Mouse (Mus musculus) intestine, embryonic 16.5 days (tissue): ENCODE measurements around the gene Tenm2. TPM values are rescaled to one million over a fixed set of nuclear protein-coding genes. Genes with fewer than 3 reads are reported as not detected.

Source experiments
- ATAC-seq: fragments of 200-750 bp; cut with Nextera tagmentation; 2 replicates; pipeline ENCODE4 v1.8.0; 2017; ENCODE audit warnings: moderate TSS enrichment, moderate library complexity
- H3K27ac ChIP-seq: fragments of 300-500 bp; sonication (generic); 2 replicates; pipeline ENCODE4 v1.5.1; 2014; ENCODE audit warnings: mild to moderate bottlenecking, low read length
- H3K27me3 ChIP-seq: fragments of 300-500 bp; sonication (generic); replicated peaks from 2 replicates; pipeline ENCODE4 v1.6.1; 2014; ENCODE audit warnings: low read length, control low read depth, mixed read lengths; ENCODE audit not compliant: control insufficient read depth, insufficient read depth
- H3K36me3 ChIP-seq: fragments of 300-500 bp; sonication (generic); 2 replicates; pipeline ENCODE4 v1.6.1; 2014; ENCODE audit warnings: low read length, control low read depth; ENCODE audit not compliant: control insufficient read depth, insufficient read depth
- H3K4me1 ChIP-seq: fragments of 300-500 bp; sonication (generic); 2 replicates; pipeline ENCODE4 v1.6.1; 2014; ENCODE audit warnings: low read length, control low read depth, mixed read lengths; ENCODE audit not compliant: control insufficient read depth, insufficient read depth
- H3K4me2 ChIP-seq: fragments of 300-500 bp; sonication (generic); 2 replicates; pipeline ENCODE4 v1.6.1; 2014; ENCODE audit warnings: low read depth, low read length, control low read depth
- H3K4me3 ChIP-seq: fragments of 300-500 bp; sonication (generic); 2 replicates; pipeline ENCODE4 v1.5.1; 2014; ENCODE audit warnings: mild to moderate bottlenecking, low read length
- H3K9ac ChIP-seq: fragments of 300-500 bp; sonication (generic); 2 replicates; pipeline ENCODE4 v1.6.1; 2014; ENCODE audit warnings: low read depth, low read length
- H3K9me3 ChIP-seq: fragments of 300-500 bp; sonication (generic); 2 replicates; pipeline ENCODE4 v1.6.1; 2016; ENCODE audit warnings: low read length, control low read depth; ENCODE audit not compliant: control insufficient read depth
- WGBS: fragments of 180-500 bp; shearing (Covaris S2); extraction: QIAGEN DNeasy Blood & Tissue Kit; methylation state at CpG from one replicate; pipeline ENCODE4 v1.1.7; 2014; 5-methylcytosine and 5-hydroxymethylcytosine counted together
- polyA plus RNA-seq: library from polyadenylated mRNA; unstranded; fragments of >200 nt; fragmentation: Nextera tagmentation; extraction: Ambion mirVana; gene quantifications from 2 replicates; pipeline ENCODE4 v1.2.1, GENCODE M21; 2015

The Tenm2 gene
- polyA plus RNA-seq, 1 experiment from 2014 or later: 0.70 TPM

DNA sequence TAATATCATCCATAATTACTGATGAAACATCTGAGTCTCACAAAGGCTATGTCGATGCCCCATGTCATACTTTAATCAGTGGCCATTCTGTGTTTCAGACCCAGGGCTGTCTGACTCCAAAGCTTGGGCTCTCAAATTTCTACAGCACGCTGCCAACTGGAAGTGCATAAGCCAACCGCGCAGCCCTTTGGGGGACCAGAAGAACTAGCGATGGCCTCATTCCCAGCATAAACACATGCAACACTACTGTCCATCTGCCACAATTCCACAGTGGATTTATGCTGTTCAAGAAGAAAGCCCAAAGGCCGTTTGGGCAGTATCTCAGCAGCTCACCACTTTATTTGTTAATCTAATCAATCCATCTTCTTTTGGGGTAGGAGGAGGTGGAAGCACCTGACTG lies 678.4 kb downstream of the Tenm2 start:
- Histone ChIP-seq H3K36me3 (no peaks in the 10 kb centered on the region), H3K4me2 (no peak overlapping the region), H3K27me3 (no peaks in the 10 kb centered on the region), H3K9ac (no peak overlapping the region), H3K27ac (no peak overlapping the region), H3K4me3 (no peak overlapping the region), H3K9me3 (no peaks in the 10 kb centered on the region), H3K4me1 (no peaks in the 10 kb centered on the region)
- ATAC-seq: no peak
- WGBS: 81% methylated on average over 6 of the region's 6 CpGs

DNA sequence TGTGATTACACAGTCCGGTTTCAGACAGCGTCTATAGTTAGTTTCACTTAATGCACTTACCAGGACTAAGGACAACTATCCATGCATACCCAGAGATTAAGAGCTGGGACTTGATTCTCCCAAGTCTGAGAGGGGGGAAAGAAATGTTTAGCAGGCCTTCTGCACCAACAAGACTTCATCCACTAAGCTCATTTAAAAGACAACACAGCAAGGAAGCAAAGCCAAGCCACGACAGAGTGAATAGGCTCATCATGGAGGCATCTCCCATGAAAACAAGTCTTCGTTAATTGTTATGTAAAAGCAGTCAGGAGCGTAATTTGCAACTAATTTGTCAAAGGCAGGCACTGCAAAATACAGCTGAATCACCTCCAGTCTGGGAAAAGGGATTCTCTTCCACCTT lies 682.5 kb downstream of the Tenm2 start:
- Histone ChIP-seq H3K4me3 (no peak overlapping the region), H3K27me3 (no peaks in the 10 kb centered on the region), H3K36me3 (no peaks in the 10 kb centered on the region), H3K4me1 (no peaks in the 10 kb centered on the region), H3K9me3 (no peaks in the 10 kb centered on the region), H3K4me2 (no peak overlapping the region), H3K9ac (no peak overlapping the region), H3K27ac (no peak overlapping the region)
- ATAC-seq: no peak
- 68% methylated on average over 5 of the region's 5 CpGs for WGBS

DNA sequence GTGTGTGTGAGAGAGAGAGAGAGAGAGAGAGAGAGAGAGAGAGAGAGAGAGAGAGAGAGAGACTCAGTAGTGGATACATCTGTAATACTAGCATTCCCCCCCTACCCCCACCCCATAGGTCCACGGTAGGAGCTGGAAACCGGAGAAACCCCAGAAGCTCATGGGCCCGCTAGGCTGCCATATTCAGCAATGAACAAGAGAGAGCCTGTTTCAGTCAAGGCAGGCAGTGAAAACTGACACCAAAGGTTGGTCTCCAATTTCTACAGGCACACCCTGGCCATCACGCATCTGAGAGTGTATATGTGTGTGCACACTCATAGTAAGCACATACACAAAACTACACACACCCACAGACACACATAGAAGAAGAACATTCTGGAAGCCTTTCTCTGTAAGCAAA lies 685.1 kb downstream of the Tenm2 start:
- H3K4me3 ChIP-seq: no peak overlapping the region
- H3K9ac ChIP-seq: no peak overlapping the region
- no peak overlapping the region for H3K27ac ChIP-seq
- H3K4me1 ChIP-seq: no peaks in the 10 kb centered on the region
- no peak for ATAC-seq
- 78% methylated on average over 4 of the region's 4 CpGs for WGBS
- no peaks in the 10 kb centered on the region for H3K9me3 ChIP-seq
- H3K4me2 ChIP-seq: no peak overlapping the region
- H3K36me3 ChIP-seq: no peaks in the 10 kb centered on the region
- no peaks in the 10 kb centered on the region for H3K27me3 ChIP-seq

DNA sequence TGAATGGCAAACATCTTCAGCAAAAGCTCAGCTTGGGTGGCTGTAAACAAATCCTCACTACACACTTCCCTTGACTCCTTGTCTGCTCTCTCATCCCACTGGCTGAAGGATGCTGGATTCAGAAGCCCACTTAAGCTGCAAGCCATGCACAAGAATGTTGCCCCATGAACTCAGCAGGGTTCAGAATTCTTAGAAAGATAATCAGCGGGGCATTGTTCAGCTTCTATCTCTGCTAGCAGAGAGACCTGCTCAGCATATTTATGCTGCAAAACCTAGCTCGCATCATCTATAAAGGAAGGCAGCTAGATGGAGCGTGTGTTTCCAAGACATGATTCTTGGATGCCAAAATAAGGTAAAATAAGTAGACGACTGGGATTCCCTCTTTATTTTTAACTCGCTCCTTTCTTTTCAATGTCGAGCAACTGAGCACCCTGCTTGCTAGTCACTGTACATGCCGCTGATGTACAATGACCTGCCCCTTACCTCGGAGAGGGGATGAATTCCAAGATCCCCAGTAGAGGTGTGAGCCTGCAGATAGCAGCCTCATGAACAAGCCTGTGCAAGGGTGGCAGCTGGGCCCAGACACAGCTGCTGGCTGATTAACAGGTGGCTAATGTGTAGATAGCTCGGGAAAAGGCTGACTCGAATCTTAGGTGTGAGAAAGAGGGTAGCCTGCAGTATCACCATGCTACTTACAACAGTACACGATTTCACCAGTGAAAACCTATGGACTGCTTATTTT lies 686.2 kb downstream of the Tenm2 start:
- ATAC-seq: no peak
- H3K9ac ChIP-seq: no peak overlapping the region
- H3K27ac ChIP-seq: no peak overlapping the region
- no peaks in the 10 kb centered on the region for H3K27me3 ChIP-seq
- H3K36me3 ChIP-seq: no peaks in the 10 kb centered on the region
- H3K4me3 ChIP-seq: no peak overlapping the region
- no peaks in the 10 kb centered on the region for H3K4me1 ChIP-seq
- no peak overlapping the region for H3K4me2 ChIP-seq
- no peaks in the 10 kb centered on the region for H3K9me3 ChIP-seq
- WGBS: 72% methylated on average over 11 of the region's 11 CpGs

DNA sequence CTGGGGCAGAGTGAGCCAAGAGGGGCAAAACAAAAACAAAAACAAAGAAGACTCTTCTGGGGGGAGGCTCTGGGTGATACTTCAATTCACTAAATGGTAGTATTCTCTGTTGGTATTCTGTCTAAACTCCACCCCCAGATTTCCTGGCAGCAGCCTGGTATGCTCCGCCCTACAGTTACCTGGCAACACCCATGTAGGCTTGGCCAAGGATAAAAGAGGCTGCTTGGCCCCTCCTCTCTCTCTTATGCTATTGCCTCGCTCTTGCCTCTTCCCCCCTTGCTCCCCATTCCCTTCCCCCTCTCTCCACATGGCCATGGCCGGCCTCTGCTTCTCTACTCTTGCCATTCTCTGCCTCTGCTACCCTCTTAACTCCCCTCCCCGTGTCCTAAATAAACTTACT lies 687.6 kb downstream of the Tenm2 start:
- no peaks in the 10 kb centered on the region for H3K4me1 ChIP-seq
- H3K27ac ChIP-seq: no peak overlapping the region
- H3K9me3 ChIP-seq: no peaks in the 10 kb centered on the region
- H3K36me3 ChIP-seq: no peaks in the 10 kb centered on the region
- H3K27me3 ChIP-seq: no peaks in the 10 kb centered on the region
- ATAC-seq: no peak
- no peak overlapping the region for H3K4me2 ChIP-seq
- no peak overlapping the region for H3K4me3 ChIP-seq
- no peak overlapping the region for H3K9ac ChIP-seq
- WGBS: 66% methylated on average over 4 of the region's 4 CpGs

DNA sequence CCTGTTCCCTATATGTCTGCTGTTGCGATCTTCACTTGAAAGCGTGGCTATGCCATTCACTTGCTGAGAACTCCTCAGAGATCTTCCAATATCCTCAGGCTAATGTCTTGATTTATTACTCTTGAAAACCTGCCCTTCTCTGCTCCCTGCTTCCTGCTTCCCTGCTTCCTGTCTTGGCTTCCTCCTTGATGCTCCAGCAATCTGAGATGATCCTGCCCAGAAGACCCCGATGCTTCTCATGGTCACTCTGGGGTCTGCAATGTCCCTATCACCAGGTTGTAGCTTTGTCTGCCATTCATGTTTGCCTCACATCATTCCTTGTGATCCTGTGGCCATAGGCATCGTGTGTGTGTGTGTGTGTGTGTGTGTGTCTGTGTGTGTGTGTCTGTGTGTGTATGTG lies 697.6 kb downstream of the Tenm2 start:
- H3K9ac ChIP-seq: no peak overlapping the region
- ATAC-seq: no peak

DNA sequence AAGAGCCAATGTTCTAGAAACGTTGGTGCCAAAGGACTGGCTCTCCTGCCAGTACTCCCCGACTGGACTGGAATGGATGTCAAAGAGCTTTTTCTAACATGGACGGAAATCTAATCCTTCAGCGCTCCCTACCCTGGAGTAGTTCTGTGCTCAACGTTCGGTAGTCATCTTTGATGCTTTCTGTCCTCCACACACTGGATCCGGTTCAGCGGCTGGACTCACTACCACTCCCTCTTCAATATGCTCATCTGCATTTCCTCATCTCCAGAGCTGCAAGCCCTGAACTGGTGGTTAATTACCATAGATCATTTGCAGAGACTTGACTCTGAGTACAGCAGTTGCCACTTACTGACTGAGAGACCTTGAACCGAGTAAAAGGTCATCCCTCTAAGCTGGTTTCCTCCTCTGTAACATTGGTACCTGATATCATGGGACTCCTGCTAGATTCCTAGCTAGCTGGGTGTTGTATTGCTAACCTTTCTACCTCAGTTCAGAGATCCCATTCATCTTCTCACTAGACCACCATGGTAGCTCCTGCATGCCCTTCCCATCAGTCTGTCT lies 698.1 kb downstream of the Tenm2 start:
- no peaks in the 10 kb centered on the region for H3K4me1 ChIP-seq
- H3K27me3 ChIP-seq: no peaks in the 10 kb centered on the region
- no peak overlapping the region for H3K4me2 ChIP-seq
- no peak overlapping the region for H3K4me3 ChIP-seq
- H3K9ac ChIP-seq: no peak overlapping the region
- WGBS: 86% methylated on average over 9 of the region's 9 CpGs
- H3K36me3 ChIP-seq: no peaks in the 10 kb centered on the region
- no peak for ATAC-seq
- H3K9me3 ChIP-seq: no peaks in the 10 kb centered on the region
- H3K27ac ChIP-seq: no peak overlapping the region

More for the DNA sequence above, 697.6 kb downstream of the Tenm2 start:
- H3K4me3 ChIP-seq: no peak overlapping the region
- H3K4me2 ChIP-seq: no peak overlapping the region
- H3K27me3 ChIP-seq: no peaks in the 10 kb centered on the region
- no peaks in the 10 kb centered on the region for H3K36me3 ChIP-seq
- no peaks in the 10 kb centered on the region for H3K4me1 ChIP-seq
- H3K27ac ChIP-seq: no peak overlapping the region
- WGBS: 79% methylated on average over 4 of the region's 4 CpGs
- H3K9me3 ChIP-seq: no peaks in the 10 kb centered on the region

DNA sequence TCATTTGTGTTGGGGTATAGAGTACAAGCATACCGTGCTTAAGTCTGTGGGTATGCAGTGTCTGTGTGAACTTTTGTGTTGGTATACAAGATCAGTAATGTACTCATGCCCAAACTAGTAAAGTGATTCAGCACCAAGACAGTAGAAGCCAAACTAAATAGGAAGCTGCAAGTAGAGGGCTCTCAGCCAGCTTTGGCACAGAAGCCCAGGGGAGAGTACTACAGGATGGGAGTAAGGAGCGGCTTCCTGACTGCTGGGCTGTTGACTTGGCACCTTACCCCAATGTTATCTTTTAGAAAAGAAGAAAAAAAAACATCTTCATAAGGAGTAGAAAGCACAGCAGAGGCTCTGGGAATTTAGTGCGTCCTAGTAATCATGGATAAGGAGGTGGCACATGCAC lies 700.2 kb downstream of the Tenm2 start:
- Histone ChIP-seq H3K9ac (no peak overlapping the region), H3K36me3 (no peaks in the 10 kb centered on the region), H3K9me3 (no peaks in the 10 kb centered on the region), H3K4me3 (no peak overlapping the region), H3K4me2 (no peak overlapping the region), H3K27me3 (no peaks in the 10 kb centered on the region), H3K4me1 (no peaks in the 10 kb centered on the region), H3K27ac (no peak overlapping the region)
- 85% methylated on average over 3 of the region's 3 CpGs for WGBS
- ATAC-seq: no peak

DNA sequence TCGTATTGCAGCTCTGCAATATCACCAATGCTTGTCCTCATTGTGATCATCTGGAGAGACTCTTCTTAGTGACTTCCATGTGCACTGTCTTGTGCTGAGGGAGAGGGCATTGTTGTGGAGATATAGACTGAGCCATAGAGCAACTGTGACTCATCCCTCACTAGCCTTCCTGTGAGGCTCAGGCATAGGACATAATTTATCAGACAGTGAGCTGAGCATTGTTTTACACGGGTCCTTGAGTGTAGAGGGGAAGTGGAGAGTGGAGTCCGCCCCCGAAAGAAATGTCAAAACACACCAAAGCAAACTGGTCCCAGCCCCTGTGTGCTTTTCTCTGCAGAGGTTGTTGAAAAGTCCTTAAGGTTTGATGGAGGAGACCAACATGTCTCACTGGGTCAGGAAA lies 704.1 kb downstream of the Tenm2 start:
- no peak overlapping the region for H3K27ac ChIP-seq
- H3K9me3 ChIP-seq: no peaks in the 10 kb centered on the region
- H3K4me1 ChIP-seq: no peaks in the 10 kb centered on the region
- no peaks in the 10 kb centered on the region for H3K27me3 ChIP-seq
- H3K36me3 ChIP-seq: no peaks in the 10 kb centered on the region
- no peak overlapping the region for H3K9ac ChIP-seq
- ATAC-seq: no peak
- no peak overlapping the region for H3K4me3 ChIP-seq
- no peak overlapping the region for H3K4me2 ChIP-seq
- 67% methylated on average over 4 of the region's 4 CpGs for WGBS

DNA sequence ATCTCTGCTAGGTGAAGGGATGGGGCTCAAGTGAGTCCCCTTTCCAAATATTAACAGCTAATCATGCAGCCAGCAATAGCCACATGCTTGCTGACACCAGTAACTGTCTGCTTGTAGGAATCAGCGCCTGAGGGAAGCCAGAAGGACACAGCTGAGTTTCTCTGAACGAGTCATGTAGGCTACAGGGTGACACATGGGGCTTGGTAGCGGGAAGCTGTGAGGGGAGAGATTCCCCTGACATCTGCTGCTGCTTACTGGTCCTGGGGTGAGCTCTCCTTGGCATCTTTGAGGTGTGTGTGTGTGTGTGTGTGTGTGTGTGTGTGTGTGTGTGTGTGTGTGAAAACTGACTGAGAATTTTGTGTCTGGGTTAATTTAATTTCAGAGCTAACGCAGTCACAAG lies 708.3 kb downstream of the Tenm2 start:
- no peaks in the 10 kb centered on the region for H3K27me3 ChIP-seq
- H3K4me3 ChIP-seq: no peak overlapping the region
- H3K9ac ChIP-seq: no peak overlapping the region
- H3K4me2 ChIP-seq: no peak overlapping the region
- H3K36me3 ChIP-seq: no peaks in the 10 kb centered on the region
- H3K27ac ChIP-seq: no peak overlapping the region
- H3K4me1 ChIP-seq: no peaks in the 10 kb centered on the region
- no peaks in the 10 kb centered on the region for H3K9me3 ChIP-seq
- no peak for ATAC-seq
- 57% methylated on average over 4 of the region's 4 CpGs for WGBS
